Mouse (Mus musculus) lung, adult 2 months (tissue): ENCODE measurements around the gene Ccdc138.

Experiments
- CTCF ChIP-seq: fragments of 200-500 bp; IDR thresholded peaks from 2 replicates; pipeline ENCODE4 v1.5.1; 2011; ENCODE audit warnings: mild to moderate bottlenecking, low read length, control low read depth; ENCODE audit not compliant: insufficient read depth
- POLR2A ChIP-seq: fragments of 200-500 bp; IDR thresholded peaks from 2 replicates; pipeline ENCODE4 v1.6.1; 2011; ENCODE audit warnings: low read depth, mild to moderate bottlenecking, control low read depth, low read length, borderline replicate concordance; ENCODE audit errors: extremely low read depth

DNA sequence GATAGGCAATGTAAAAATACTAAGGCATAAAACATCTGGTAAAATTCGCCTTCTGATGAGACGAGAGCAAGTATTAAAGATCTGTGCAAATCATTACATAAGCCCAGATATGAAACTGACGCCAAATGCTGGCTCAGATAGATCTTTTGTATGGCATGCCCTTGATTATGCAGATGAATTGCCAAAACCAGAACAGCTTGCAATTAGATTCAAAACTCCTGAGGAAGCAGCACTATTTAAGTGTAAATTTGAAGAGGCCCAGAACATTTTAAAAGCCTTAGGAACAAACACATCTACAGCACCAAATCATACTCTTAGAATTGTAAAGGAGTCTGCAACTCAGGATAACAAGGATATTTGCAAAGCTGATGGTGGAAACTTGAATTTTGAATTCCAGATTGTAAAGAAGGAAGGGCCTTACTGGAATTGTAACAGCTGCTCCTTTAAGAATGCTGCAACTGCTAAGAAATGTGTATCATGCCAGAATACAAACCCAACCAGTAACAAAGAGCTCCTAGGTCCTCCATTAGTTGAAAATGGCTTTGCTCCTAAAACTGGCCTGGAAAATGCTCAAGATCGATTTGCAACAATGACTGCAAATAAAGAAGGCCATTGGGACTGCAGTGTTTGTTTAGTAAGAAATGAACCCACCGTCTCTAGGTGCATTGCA lies 20.5 kb upstream of the Ccdc138 start:
- TF ChIP-seq POLR2A: no peak
- no peak for TF ChIP-seq CTCF
